Mouse (Mus musculus): ENCODE data around the gene Cldn7. TPM values are rescaled to one million over a fixed set of nuclear protein-coding genes. Genes with fewer than 3 reads are reported as not detected.
"Not testable (repeated sequence)": the region's sequence is repeated elsewhere in the genome, so short reads cannot be mapped to it uniquely, and the experiment has no call there.

Cldn7 gene
- polyA plus RNA-seq, 1 experiment from 2014 or later = 3.7 TPM

- Histone ChIP-seq H3K9me3 (no peaks in the 10 kb centered on the region), H3K4me1 (peaks cover 36% of the 10 kb centered on the region), H3K4me3 (no peak overlapping the region), H3K4me2 (replicated peaks) (no peak overlapping the region), H3K27me3 (no peaks in the 10 kb centered on the region), H3K9ac (replicated peaks) (0 out of 2 replicates have a peak overlapping the region, but pooled peaks have one; percentile 4), H3K36me3 (peaks cover 54% of the 10 kb centered on the region), H3K27ac (replicated peaks) (0 out of 2 replicates have a peak overlapping the region, but pooled peaks have one; percentile 20)
- WGBS = 89% methylated on average over 3 of the region's 3 CpGs
- ATAC-seq (ENCODE audit: low FRiP score, low read depth) = no peak
These were observed 48.8 kb downstream of the Cldn7 start for GRCm38 (mm10) chr11:70013408-70013807.

GRCm38 (mm10) chr11:70014051-70014450 is 49.5 kb downstream of the Cldn7 start:
- Histone ChIP-seq H3K36me3 (peaks cover 48% of the 10 kb centered on the region), H3K27ac (replicated peaks) (no peak overlapping the region), H3K27me3 (no peaks in the 10 kb centered on the region), H3K9me3 (no peaks in the 10 kb centered on the region), H3K4me2 (replicated peaks) (no peak overlapping the region), H3K9ac (replicated peaks) (0 out of 2 replicates have a peak overlapping the region, but pooled peaks have one; percentile 74), H3K4me1 (peaks cover 41% of the 10 kb centered on the region), H3K4me3 (no peak overlapping the region)
- 60% methylated on average over 5 of the region's 5 CpGs for WGBS
- no peak for ATAC-seq (ENCODE audit: low FRiP score, low read depth)

GRCm38 (mm10) chr11:70014880-70015558 is 50.4 kb downstream of the Cldn7 start, which contains the start of gene Acadvl:
Gene Acadvl (minus strand): TSS chr11:70015411.
- 1% methylated on average over 35 of the region's 35 CpGs for WGBS
- Histone ChIP-seq H3K4me2 (replicated peaks) (peak within 1 kb of the TSS; percentile 79), H3K36me3 (peaks cover 38% of the 10 kb centered on the region), H3K4me1 (peaks cover 51% of the 10 kb centered on the region), H3K27ac (replicated peaks) (peak within 1 kb of the TSS; percentile 70), H3K27me3 (no peaks in the 10 kb centered on the region), H3K9ac (replicated peaks) (peak within 1 kb of the TSS; percentile 74), H3K4me3 (peak within 1 kb of the TSS; percentile 52), H3K9me3 (no peaks in the 10 kb centered on the region)
- ATAC-seq (ENCODE audit: low FRiP score, low read depth) = peak; percentile 71

GRCm38 (mm10) chr11:70015677-70016076 is 51.1 kb downstream of the Cldn7 start:
- 0 out of 2 replicates have a peak overlapping the region, but pooled peaks have one; percentile 74 for H3K9ac ChIP-seq (replicated peaks)
- H3K4me1 ChIP-seq = peaks cover 57% of the 10 kb centered on the region
- no peaks in the 10 kb centered on the region for H3K9me3 ChIP-seq
- ATAC-seq (ENCODE audit: low FRiP score, low read depth) = no peak
- 0 out of 2 replicates have a peak overlapping the region, but pooled peaks have one; percentile 70 for H3K27ac ChIP-seq (replicated peaks)
- WGBS = 70% methylated on average over 6 of the region's 6 CpGs
- no peaks in the 10 kb centered on the region for H3K27me3 ChIP-seq
- H3K4me3 ChIP-seq = peak overlapping the region; percentile 52; the same call in 1 of the 2 replicates
- peaks cover 32% of the 10 kb centered on the region for H3K36me3 ChIP-seq
- peak overlapping the region; percentile 79 for H3K4me2 ChIP-seq (replicated peaks)

GRCm38 (mm10) chr11:70016177-70016576 is 51.6 kb downstream of the Cldn7 start:
- H3K27me3 ChIP-seq; H3K9me3 ChIP-seq; H3K4me3 ChIP-seq; H3K27ac ChIP-seq (replicated peaks); H3K4me2 ChIP-seq (replicated peaks); H3K9ac ChIP-seq (replicated peaks); ATAC-seq (ENCODE audit: low FRiP score, low read depth): not testable (repeated sequence)
- Histone ChIP-seq H3K36me3 (peaks cover 27% of the 10 kb centered on the region), H3K4me1 (peaks cover 57% of the 10 kb centered on the region)
- WGBS = 78% methylated on average over 2 of the region's 2 CpGs

GRCm38 (mm10) chr11:70016669-70017068 is 52.1 kb downstream of the Cldn7 start, which contains the start of gene Dlg4:
Gene Dlg4 (plus strand): TSS chr11:70016942.
- peaks cover 57% of the 10 kb centered on the region for H3K4me1 ChIP-seq
- H3K9ac ChIP-seq (replicated peaks) = peak within 1 kb of the TSS; percentile 94
- no peaks in the 10 kb centered on the region for H3K9me3 ChIP-seq
- peak within 1 kb of the TSS; percentile 72 for H3K4me3 ChIP-seq
- peak within 1 kb of the TSS; percentile 91 for H3K4me2 ChIP-seq (replicated peaks)
- H3K27ac ChIP-seq (replicated peaks) = peak within 1 kb of the TSS; percentile 94
- no peaks in the 10 kb centered on the region for H3K27me3 ChIP-seq
- WGBS = 56% methylated on average over 3 of the region's 3 CpGs
- no peak for ATAC-seq (ENCODE audit: low FRiP score, low read depth)
- peaks cover 22% of the 10 kb centered on the region for H3K36me3 ChIP-seq

GRCm38 (mm10) chr11:70017199-70017767 is 52.7 kb downstream of the Cldn7 start:
- peak overlapping the region; percentile 91 for H3K4me2 ChIP-seq (replicated peaks)
- no peaks in the 10 kb centered on the region for H3K9me3 ChIP-seq
- no peak for ATAC-seq (ENCODE audit: low FRiP score, low read depth)

More at GRCm38 (mm10) chr11:70017199-70017767, 52.7 kb downstream of the Cldn7 start:
- H3K27ac ChIP-seq (replicated peaks) = peak overlapping the region; percentile 94
- peak overlapping the region; percentile 72 for H3K4me3 ChIP-seq
- peaks cover 61% of the 10 kb centered on the region for H3K4me1 ChIP-seq
- peak overlapping the region; percentile 94 for H3K9ac ChIP-seq (replicated peaks)
- H3K27me3 ChIP-seq = no peaks in the 10 kb centered on the region
- H3K36me3 ChIP-seq = peaks cover 16% of the 10 kb centered on the region
- WGBS = 32% methylated on average over 7 of the region's 7 CpGs

MicroRNAs within 50 kb of the gene (microRNA counts, 519-probe panel; counts per million panel counts)
- not detected for microRNA mmu-miR-324-3p
- 4,470 counts per million, percentile 32 among the panel's probes with 10 or more counts for microRNA mmu-miR-324-5p

Small RNA genes lying within 50 kb of the gene (microRNA-seq; reads per million reads assigned to microRNA genes)
- gene Gm44349 = not detected
- 4,823 reads per million, percentile 90 among the genes with 10 or more reads in this experiment for gene Mir324

Other genes starting within 250 kb of the Cldn7 start
- gene Polr2a, start 206.1 kb upstream of the Cldn7 start, polyA plus RNA-seq (2016; fragmentation: Nextera tagmentation; extraction: Ambion mirVana) = 32.0 and 37.1 TPM in 2 replicates
- 0.18 and 0.27 TPM in 2 replicates for gene Slc35g3, start 202.8 kb upstream of the Cldn7 start, polyA plus RNA-seq (2016; fragmentation: Nextera tagmentation; extraction: Ambion mirVana)
- gene Zbtb4, start 198.9 kb upstream of the Cldn7 start, polyA plus RNA-seq (2016; fragmentation: Nextera tagmentation; extraction: Ambion mirVana) = 2.0 TPM in 2 replicates
- gene Chrnb1, start 168.8 kb upstream of the Cldn7 start, polyA plus RNA-seq (2016; fragmentation: Nextera tagmentation; extraction: Ambion mirVana) = 1.3 and 1.7 TPM in 2 replicates
- 2.7 and 2.9 TPM in 2 replicates for gene Fgf11, start 162.9 kb upstream of the Cldn7 start, polyA plus RNA-seq (2016; fragmentation: Nextera tagmentation; extraction: Ambion mirVana)
- gene Tmem102, start 159.2 kb upstream of the Cldn7 start, polyA plus RNA-seq (2016; fragmentation: Nextera tagmentation; extraction: Ambion mirVana) = 0.42 and 1.2 TPM in 2 replicates
- gene Gm39566, start 149.5 kb upstream of the Cldn7 start, polyA plus RNA-seq (2016; fragmentation: Nextera tagmentation; extraction: Ambion mirVana) = not detected in 2 replicates
- not detected in 2 replicates for gene Spem2, start 146.3 kb upstream of the Cldn7 start, polyA plus RNA-seq (2016; fragmentation: Nextera tagmentation; extraction: Ambion mirVana)
- 0.46 TPM in 1 of 2 replicates, not detected in the other for gene Spem1, start 142.6 kb upstream of the Cldn7 start, polyA plus RNA-seq (2016; fragmentation: Nextera tagmentation; extraction: Ambion mirVana)
- gene Nlgn2, start 127.0 kb upstream of the Cldn7 start, polyA plus RNA-seq (2016; fragmentation: Nextera tagmentation; extraction: Ambion mirVana) = 14.2 and 14.6 TPM in 2 replicates
- gene Tmem256, start 126.3 kb upstream of the Cldn7 start, polyA plus RNA-seq (2016; fragmentation: Nextera tagmentation; extraction: Ambion mirVana) = 284 and 302 TPM in 2 replicates
- gene Plscr3, start 118.4 kb upstream of the Cldn7 start, polyA plus RNA-seq (2016; fragmentation: Nextera tagmentation; extraction: Ambion mirVana) = 62.9 and 70.1 TPM in 2 replicates
- gene Tnk1, start 106.0 kb upstream of the Cldn7 start, polyA plus RNA-seq (2016; fragmentation: Nextera tagmentation; extraction: Ambion mirVana) = 0.19 and 0.21 TPM in 2 replicates
- gene Tmem95, start 86.8 kb upstream of the Cldn7 start, polyA plus RNA-seq (2016; fragmentation: Nextera tagmentation; extraction: Ambion mirVana) = not detected in 2 replicates
- 2.7 and 3.3 TPM in 2 replicates for gene Kctd11, start 83.4 kb upstream of the Cldn7 start, polyA plus RNA-seq (2016; fragmentation: Nextera tagmentation; extraction: Ambion mirVana)
- gene Acap1, start 69.2 kb upstream of the Cldn7 start, polyA plus RNA-seq (2016; fragmentation: Nextera tagmentation; extraction: Ambion mirVana) = 0.50 and 0.73 TPM in 2 replicates
- 21.8 and 23.2 TPM in 2 replicates for gene 2810408A11Rik, start 63.8 kb upstream of the Cldn7 start, polyA plus RNA-seq (2016; fragmentation: Nextera tagmentation; extraction: Ambion mirVana)
- 17.4 and 19.3 TPM in 2 replicates for gene Neurl4, start 63.7 kb upstream of the Cldn7 start, polyA plus RNA-seq (2016; fragmentation: Nextera tagmentation; extraction: Ambion mirVana)
- gene Gps2, start 50.9 kb upstream of the Cldn7 start, polyA plus RNA-seq (2016; fragmentation: Nextera tagmentation; extraction: Ambion mirVana) = 93.1 and 97.6 TPM in 2 replicates
- 1,395 and 1,465 TPM in 2 replicates for gene Eif5a, start 42.8 kb upstream of the Cldn7 start, polyA plus RNA-seq (2016; fragmentation: Nextera tagmentation; extraction: Ambion mirVana)
- gene Ybx2, start 29.0 kb upstream of the Cldn7 start, polyA plus RNA-seq (2016; fragmentation: Nextera tagmentation; extraction: Ambion mirVana) = 5.0 and 5.6 TPM in 2 replicates
- 8.9 and 9.9 TPM in 2 replicates for gene Slc2a4, start 16.6 kb upstream of the Cldn7 start, polyA plus RNA-seq (2016; fragmentation: Nextera tagmentation; extraction: Ambion mirVana)
- 21.4 and 27.5 TPM in 2 replicates for gene Ctdnep1, start 16.4 kb downstream of the Cldn7 start, polyA plus RNA-seq (2016; fragmentation: Nextera tagmentation; extraction: Ambion mirVana)
- gene Elp5, start 17.7 kb downstream of the Cldn7 start, polyA plus RNA-seq (2016; fragmentation: Nextera tagmentation; extraction: Ambion mirVana) = 127 and 131 TPM in 2 replicates
- 552 and 567 TPM in 2 replicates for gene Gabarap, start 26.4 kb downstream of the Cldn7 start, polyA plus RNA-seq (2016; fragmentation: Nextera tagmentation; extraction: Ambion mirVana)
- gene Phf23, start 31.0 kb downstream of the Cldn7 start, polyA plus RNA-seq (2016; fragmentation: Nextera tagmentation; extraction: Ambion mirVana) = 89.4 and 96.5 TPM in 2 replicates
- 45.3 and 49.2 TPM in 2 replicates for gene Dvl2, start 35.8 kb downstream of the Cldn7 start, polyA plus RNA-seq (2016; fragmentation: Nextera tagmentation; extraction: Ambion mirVana)
- gene Acadvl, start 50.6 kb downstream of the Cldn7 start, polyA plus RNA-seq (2016; fragmentation: Nextera tagmentation; extraction: Ambion mirVana) = 50.7 and 57.9 TPM in 2 replicates
- gene Dlg4, start 52.2 kb downstream of the Cldn7 start, polyA plus RNA-seq (2016; fragmentation: Nextera tagmentation; extraction: Ambion mirVana) = 23.9 and 30.2 TPM in 2 replicates
- gene Asgr1, start 89.3 kb downstream of the Cldn7 start, polyA plus RNA-seq (2016; fragmentation: Nextera tagmentation; extraction: Ambion mirVana) = 0.33 and 0.89 TPM in 2 replicates
- gene Asgr2, start 127.9 kb downstream of the Cldn7 start, polyA plus RNA-seq (2016; fragmentation: Nextera tagmentation; extraction: Ambion mirVana) = not detected in 2 replicates
- gene Mgl2, start 165.6 kb downstream of the Cldn7 start, polyA plus RNA-seq (2016; fragmentation: Nextera tagmentation; extraction: Ambion mirVana) = 0.47 and 1.0 TPM in 2 replicates
- 0.58 and 1.3 TPM in 2 replicates for gene Clec10a, start 191.4 kb downstream of the Cldn7 start, polyA plus RNA-seq (2016; fragmentation: Nextera tagmentation; extraction: Ambion mirVana)
- gene Slc16a11, start 248.0 kb downstream of the Cldn7 start, polyA plus RNA-seq (2016; fragmentation: Nextera tagmentation; extraction: Ambion mirVana) = 1.9 and 2.8 TPM in 2 replicates

All from midbrain, embryonic 12.5 days (tissue).